Mouse (Mus musculus) 3T3-L1 (cell line): ENCODE measurements at regions not wholly inside any gene's neighbourhood (a gene's known extent, or its start where the extent isn't known, plus 50 kb on each side); places are given as distances from the start of the nearest gene placed in this dataset.

Source experiments
- DNase-seq: peaks from one replicate; pipeline ENCODE4 v3.0.0-alpha.2; 2015; ENCODE audit warnings: low read depth, low spot score

DNA sequence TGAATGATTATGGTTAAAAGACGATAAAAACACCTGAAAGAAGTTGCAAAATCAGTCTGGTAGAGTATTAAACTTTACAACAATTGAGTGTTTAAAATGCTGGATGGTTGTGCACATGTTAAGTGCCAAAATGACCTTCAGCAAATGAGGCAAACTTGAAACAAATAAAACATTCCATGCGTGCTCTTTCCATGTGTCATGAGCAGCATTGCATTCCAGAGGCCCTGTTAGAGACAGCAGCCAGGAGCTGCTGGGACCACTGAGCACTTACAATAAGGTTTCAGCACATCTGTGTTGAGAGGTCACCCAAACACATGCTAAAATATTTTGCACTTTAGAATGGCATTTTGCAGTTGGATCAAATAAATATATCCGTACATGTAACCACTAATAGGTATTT, 467.6 kb upstream of the Cenpq start:
- DNase-seq, result peak; percentile 82
